Comparison of ENCODE assay signal across 7 mouse cellular contexts in the genomic region with DNA sequence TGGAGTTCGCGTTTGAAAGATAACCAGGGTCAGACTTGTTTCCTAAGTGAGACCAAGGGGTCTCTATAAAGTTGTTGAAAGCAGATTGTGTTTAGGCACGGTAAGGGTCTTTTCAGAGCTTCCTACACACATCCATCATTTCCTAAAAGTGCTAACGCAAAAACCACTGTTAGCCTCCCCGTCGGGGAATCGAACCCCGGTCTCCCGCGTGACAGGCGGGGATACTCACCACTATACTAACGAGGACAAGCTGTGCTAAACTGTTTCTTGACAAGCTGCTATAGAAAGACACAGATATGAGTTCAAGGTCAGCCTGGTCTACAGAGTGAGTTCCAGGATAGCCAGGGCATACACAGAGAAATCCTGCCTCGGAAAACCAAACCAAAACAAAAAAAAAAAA. TPM values are rescaled to one million over a fixed set of nuclear protein-coding genes. Genes with fewer than 3 reads are reported as not detected.
DNase-seq lines count a peak whose midpoint lies in the region; TF ChIP-seq lines count a peak whose summit lies in the region.

No protein-coding gene starts in this region.

- peak overlapping the region; percentile 79 for H3K27ac ChIP-seq in left cerebral cortex, adult 2 months
- peak overlapping the region; percentile 63 for H3K27ac ChIP-seq in macrophage

- WGBS in macrophage (ENCODE audit: missing documents), result 13% methylated on average over 13 of the region's 13 CpGs

- no peaks in the 10 kb centered on the region for H3K36me3 ChIP-seq in macrophage (ENCODE audit: inconsistent target)

- DNase-seq in ZHBTc4 (ENCODE audit: low read depth, low spot score), result peak; percentile 93
- peak; percentile 78 to 81 for DNase-seq in cerebellum, postnatal 4 days (ENCODE audit: low spot score in 2 of 2)
- DNase-seq in gastrocnemius, adult 8-10 months (ENCODE audit: low spot score in 2 of 2), result peak; percentile 56 to 66
- peak; percentile 95 for DNase-seq in hindlimb bud, embryonic 11.5 days (ENCODE audit: extremely low spot score, low read depth, low spot score)
- peak; percentile 87 to 89 for DNase-seq in left cerebral cortex, adult 2 months (ENCODE audit: extremely low spot score in 1 of 2, low spot score in 2 of 2)
- DNase-seq in right cerebral cortex, postnatal 10 days (ENCODE audit: low spot score in 2 of 2), result peak; percentile 88 to 93

- H3K79me2 ChIP-seq in macrophage (ENCODE audit: inconsistent target), result no peaks in the 10 kb centered on the region

- no peak for TF ChIP-seq CTCF in left cerebral cortex, adult 2 months (IDR thresholded peaks at IDR 0.05)

- H3K4me3 ChIP-seq in left cerebral cortex, adult 2 months, result peak overlapping the region; percentile 49
- H3K4me3 ChIP-seq in macrophage (ENCODE audit: inconsistent target), result peak overlapping the region; percentile 24

- intact Hi-C loops in left cerebral cortex, adult 2 months (cut with DNase I), result no loop called here

RNA-seq across cellular contexts. Expression of gene Ubc, which starts 18.8 kb away (rescaled TPM):
- 1,000 to 10,000 TPM; 1,167 to 1,677 (median 1,560) TPM for total RNA-seq in gastrocnemius, adult 8-10 months (2022)
- total RNA-seq in left cerebral cortex, adult 2 months (2021), result 100 to 1,000 TPM; 846 to 851 TPM
- 100 to 1,000 TPM in 23 of 26 experiments, 10 to 100 TPM in 3; 63.9 to 507 (median 213) TPM for total RNA-seq in macrophage (2018; cell fraction: chromatin; rRNA removed)
- total RNA-seq in macrophage (2018; cell fraction: cytosol; rRNA removed), result 1,000 to 10,000 TPM in 21 of 26 experiments, 100 to 1,000 TPM in 5; 601 to 2,041 (median 1,305) TPM
- total RNA-seq in macrophage (2018; cell fraction: nucleus; rRNA removed), result 100 to 1,000 TPM; 220 to 953 (median 671) TPM
- 431 to 1,072 TPM (median 940 TPM) in 3 replicates for polyA plus RNA-seq in macrophage (2018)

RNA-seq across cellular contexts. Expression of gene Gm10382, which starts 19.7 kb away (rescaled TPM):
- under 1 TPM in 2 of 4 experiments, not detected in 2; 0.31 to 0.34 TPM for total RNA-seq in gastrocnemius, adult 8-10 months (2022)
- under 1 TPM; 0.28 to 0.48 TPM for total RNA-seq in left cerebral cortex, adult 2 months (2021)
- 1 to 10 TPM in 20 of 26 experiments, under 1 TPM in 5, not detected in 1; 0.41 to 6.7 (median 1.5) TPM for total RNA-seq in macrophage (2018; cell fraction: chromatin; rRNA removed)
- total RNA-seq in macrophage (2018; cell fraction: cytosol; rRNA removed), result under 1 TPM in 20 of 26 experiments, not detected in 6; 0.05 to 0.63 (median 0.18) TPM
- total RNA-seq in macrophage (2018; cell fraction: nucleus; rRNA removed), result 10 to 100 TPM in 1 of 26 experiments, 1 to 10 TPM in 18, under 1 TPM in 4, not detected in 3; 0.60 to 10.9 (median 2.2) TPM
- polyA plus RNA-seq in macrophage (2018), result not detected in 3 replicates

RNA-seq across cellular contexts. Expression of gene Dhx37, which starts 25.1 kb away (rescaled TPM):
- total RNA-seq in gastrocnemius, adult 8-10 months (2022), result 1 to 10 TPM; 4.4 to 5.1 (median 4.8) TPM
- 10 to 100 TPM; 12.2 to 12.7 TPM for total RNA-seq in left cerebral cortex, adult 2 months (2021)
- 10 to 100 TPM in 21 of 26 experiments, 1 to 10 TPM in 5; 4.6 to 34.3 (median 17.3) TPM for total RNA-seq in macrophage (2018; cell fraction: chromatin; rRNA removed)
- 10 to 100 TPM in 6 of 26 experiments, 1 to 10 TPM in 20; 5.1 to 12.6 (median 8.3) TPM for total RNA-seq in macrophage (2018; cell fraction: cytosol; rRNA removed)
- 10 to 100 TPM in 10 of 26 experiments, 1 to 10 TPM in 16; 5.9 to 22.3 (median 9.2) TPM for total RNA-seq in macrophage (2018; cell fraction: nucleus; rRNA removed)
- 6.9 to 16.2 TPM (median 11.8 TPM) in 3 replicates for polyA plus RNA-seq in macrophage (2018)

RNA-seq across cellular contexts. Expression of gene Bri3bp, which starts 32.5 kb away (rescaled TPM):
- total RNA-seq in gastrocnemius, adult 8-10 months (2022), result 1 to 10 TPM; 3.0 to 4.6 (median 4.1) TPM
- 10 to 100 TPM; 95.2 to 95.6 TPM for total RNA-seq in left cerebral cortex, adult 2 months (2021)
- total RNA-seq in macrophage (2018; cell fraction: chromatin; rRNA removed), result 1 to 10 TPM in 13 of 26 experiments, under 1 TPM in 12, not detected in 1; 0.17 to 5.0 (median 1.0) TPM
- total RNA-seq in macrophage (2018; cell fraction: cytosol; rRNA removed), result 1 to 10 TPM; 1.5 to 8.9 (median 3.8) TPM
- total RNA-seq in macrophage (2018; cell fraction: nucleus; rRNA removed), result 1 to 10 TPM; 1.1 to 8.5 (median 2.7) TPM
- polyA plus RNA-seq in macrophage (2018), result 3.6 to 7.6 TPM (median 5.6 TPM) in 3 replicates

Comparison
In these comparisons a context has a peak if more than half of its experiments do, and no peak if none do; other contexts are left out.
1. Peak in every context shown above with its lines: DNase-seq, H3K4me3 ChIP-seq and H3K27ac ChIP-seq.